Mouse (Mus musculus) left cerebral cortex, adult 11 months (tissue): ENCODE measurements at regions not wholly inside any gene's neighbourhood (a gene's known extent, or its start where the extent isn't known, plus 50 kb on each side); places are given as distances from the start of the nearest gene placed in this dataset.

Experiments used
- DNase-seq: peaks from one replicate; pipeline ENCODE4 v3.0.0; 2022; ENCODE audit warnings: low spot score

DNA sequence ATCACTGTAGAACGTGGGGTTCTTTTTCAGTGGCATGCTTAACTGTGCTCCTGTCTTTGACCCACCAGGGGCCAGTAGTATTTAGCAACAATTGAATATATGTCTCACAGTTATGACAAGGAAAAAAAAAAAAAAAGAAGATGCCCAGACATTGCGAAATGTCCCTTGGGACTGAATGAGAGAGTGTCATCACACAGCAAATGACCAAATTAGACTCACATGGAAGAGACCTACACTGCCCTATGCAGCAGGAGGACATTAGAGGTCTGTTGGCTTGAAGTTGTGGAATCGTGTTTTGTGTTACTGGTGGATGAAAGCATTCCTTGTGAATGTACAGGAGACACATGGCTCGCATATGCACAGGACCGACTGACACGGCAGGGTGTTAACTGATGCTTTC, 214.3 kb upstream of the Maf start:
- DNase-seq: no peak

DNA sequence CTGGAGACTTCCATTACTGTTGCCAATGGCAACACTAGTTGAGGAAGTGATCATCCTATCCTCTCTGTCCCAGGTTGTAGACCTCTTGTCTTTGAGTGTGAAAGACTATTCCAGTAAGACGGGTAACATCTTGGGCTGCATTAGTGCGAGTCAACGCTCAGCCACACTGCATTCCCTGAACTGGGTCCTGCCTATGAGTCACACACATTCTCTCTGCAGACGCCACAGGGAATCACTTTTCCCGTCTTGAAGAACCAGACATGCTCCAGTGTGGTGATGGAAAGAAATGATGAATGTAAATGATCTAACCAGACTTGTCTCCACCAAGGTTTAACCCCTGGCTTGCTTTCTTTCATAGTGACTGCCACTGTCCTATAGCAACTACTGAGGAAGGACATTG, 199.1 kb upstream of the Maf start:
- DNase-seq: no peak

DNA sequence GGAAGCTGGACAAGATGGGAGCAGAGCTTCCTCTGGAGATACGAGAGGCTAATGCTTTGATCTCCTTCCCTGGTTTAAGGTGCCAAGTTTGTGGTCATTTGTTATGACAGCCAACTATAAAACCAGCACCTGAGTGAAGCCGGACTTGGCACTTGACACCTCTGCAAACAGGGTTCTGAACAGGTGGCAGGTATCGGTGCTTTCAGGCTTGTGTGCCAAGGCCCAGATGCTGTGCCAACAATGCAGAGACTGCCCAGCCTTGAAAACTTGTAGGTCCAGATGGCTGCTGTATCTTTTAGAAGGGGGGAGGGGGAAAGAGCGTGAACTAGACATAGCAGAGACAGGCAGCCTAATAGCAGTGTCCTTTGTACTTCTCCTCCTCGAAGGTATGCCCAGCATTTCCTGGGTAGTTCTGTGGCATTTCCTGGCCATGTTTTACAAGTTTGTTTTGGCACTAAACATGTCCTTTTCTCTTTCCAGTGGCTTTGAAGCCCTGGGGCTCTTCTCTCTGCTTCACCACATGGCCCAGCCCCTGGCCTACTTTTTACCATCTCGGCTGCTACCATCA, 196.3 kb upstream of the Maf start:
- no peak for DNase-seq

DNA sequence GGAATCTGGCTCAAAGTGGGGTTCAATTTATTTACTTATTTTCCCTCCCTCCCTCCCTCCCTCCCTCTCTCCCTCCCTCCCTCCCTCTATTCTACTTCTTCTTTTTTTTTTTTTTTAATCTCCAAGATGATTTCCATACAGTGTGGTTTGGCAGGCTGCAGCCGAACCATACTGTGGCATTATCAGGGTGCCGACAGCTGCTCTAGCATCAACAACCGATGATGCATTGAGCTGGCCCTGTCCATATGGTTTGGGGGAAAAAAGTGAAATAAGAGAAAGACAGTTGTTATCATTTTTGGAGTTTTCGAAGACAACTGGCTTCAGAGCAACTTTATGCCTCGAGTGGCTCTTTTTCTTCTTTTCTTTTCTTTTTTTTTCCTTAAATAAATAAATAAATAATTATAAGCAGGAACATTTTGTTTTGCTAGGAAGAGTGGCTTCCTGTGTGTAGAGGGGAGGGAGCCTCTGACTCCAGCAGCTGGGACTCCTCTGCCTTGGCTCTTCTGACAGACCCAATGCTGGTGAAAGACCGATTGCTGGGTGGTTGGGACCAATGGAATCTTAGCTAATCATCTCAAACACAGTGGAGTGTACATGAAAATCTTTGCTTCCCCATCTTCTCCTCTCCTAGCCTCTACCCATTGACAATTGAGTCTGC, 190.1 kb upstream of the Maf start:
- no peak for DNase-seq

DNA sequence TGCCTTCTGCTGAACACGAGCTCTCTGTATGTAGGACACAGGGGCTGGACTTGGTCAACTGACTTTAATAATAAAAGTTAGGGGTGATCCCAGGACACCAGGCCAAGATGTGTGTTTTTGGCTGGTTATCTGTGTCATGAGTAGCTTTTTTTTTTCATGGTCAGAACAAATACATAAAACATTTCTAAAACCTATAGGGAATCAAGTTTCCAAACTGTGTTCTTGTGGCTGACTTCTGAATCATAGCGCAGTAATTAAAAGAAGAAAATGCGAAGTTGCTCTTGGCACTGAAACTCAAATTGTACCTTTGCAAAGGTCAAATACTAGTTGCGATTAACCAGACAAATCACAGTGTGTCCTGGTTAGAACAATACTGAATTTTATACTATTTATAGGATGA, 189.5 kb upstream of the Maf start:
- DNase-seq: no peak

DNA sequence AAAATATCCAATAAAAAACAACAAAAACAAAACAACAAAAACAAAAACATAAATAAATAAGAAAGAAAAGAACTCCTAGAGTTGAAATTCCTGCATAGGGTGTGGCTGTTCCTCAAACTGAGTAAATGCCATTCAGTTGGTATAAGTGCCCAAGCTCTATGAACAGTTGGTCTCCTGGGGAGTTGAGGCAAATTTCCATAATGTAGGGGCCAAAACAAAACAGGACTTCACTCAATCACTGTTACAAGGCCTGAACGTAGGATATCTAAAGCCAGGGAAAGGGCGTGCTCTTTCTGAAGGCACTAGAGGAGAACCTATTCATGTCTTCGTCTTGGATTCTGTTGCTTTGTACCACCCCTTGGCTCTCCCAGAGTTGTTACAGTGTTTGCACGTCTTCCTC, 188.5 kb upstream of the Maf start:
- DNase-seq: no peak

DNA sequence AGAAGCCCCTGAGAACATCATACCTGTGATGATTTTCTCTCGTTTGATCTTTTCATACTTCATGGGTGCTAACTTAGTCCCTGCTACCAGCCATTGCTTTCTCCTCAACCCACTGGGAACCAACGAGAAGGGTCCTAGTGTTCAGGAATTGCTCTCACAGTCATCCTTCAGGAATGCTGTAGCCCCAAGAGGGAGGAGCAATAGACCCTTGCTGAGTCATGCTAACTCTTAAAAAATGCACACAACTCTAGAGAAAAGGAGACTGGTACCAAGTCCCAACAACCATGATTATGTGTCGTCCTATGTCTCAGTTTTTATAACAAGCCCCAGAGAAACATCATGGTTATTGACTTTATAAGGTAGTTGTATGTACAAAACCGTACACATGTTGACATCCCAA, 180.7 kb upstream of the Maf start:
- no peak for DNase-seq

DNA sequence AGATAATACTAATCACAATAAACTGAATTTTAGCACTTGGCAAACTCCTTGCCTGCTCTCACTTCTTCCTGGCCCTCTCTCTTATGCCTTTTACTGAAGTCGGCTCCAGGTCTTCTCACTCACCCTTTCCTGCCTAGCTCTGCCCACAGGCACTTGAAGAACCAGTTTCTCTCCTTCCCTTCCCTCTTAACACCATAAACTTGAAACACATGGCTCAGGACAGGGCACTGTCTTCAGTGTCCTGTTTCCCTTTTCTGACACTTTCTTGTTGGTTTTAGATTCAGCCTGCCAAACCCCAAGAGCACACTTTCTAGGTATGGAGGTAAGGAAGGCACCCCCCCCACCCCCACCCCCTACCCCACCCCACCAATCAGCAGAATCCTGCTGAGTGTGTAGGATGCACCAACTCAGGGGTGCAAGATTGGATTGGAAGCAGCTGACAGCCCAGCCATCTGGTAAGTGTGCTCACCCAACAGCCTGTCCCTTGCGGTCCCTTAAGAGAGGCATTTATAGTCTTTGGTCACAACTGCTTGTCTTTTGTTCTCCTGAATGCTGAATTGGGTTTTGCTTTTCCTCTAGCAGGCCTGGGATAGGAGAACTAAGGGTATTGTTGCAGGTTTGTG, 177.6 kb upstream of the Maf start:
- no peak for DNase-seq

DNA sequence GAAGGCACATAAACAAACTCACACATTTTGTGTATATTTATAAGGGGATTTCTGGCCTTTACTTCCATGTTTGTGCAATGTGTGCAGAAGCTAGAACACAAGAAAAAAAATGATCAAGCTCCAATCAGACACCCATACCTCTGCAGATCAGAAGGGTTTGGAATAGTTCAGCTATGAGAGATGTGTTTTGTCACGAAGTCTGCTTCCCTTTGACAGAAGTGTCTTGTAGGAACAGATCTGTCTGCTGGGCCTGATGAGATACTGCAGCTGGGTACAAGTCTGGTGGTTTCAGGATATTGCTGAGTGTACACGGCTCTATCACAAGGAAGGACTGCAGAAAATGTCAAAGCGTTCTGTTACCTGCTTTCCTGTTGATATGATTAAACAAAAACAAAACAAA, 176.2 kb upstream of the Maf start:
- DNase-seq: no peak

DNA sequence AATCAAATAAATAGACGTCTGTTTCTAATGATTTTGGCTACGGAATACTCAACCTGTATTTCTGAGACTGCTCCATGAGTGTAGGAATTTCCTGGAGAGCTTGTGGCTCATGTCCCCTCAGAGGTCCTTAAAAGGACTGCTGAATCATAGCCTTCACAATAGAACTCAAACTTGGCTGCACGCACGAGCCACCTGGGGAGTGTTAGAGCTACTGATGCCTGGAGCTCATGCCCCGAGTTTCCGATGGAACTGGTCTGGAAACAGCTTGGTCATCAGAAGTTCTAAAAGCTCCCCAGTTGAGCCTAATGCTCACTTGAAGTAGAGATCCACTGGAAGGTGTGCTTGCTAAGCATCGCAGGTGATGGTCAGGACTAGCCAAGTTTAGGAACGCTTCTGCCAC, 174.3 kb upstream of the Maf start:
- no peak for DNase-seq

DNA sequence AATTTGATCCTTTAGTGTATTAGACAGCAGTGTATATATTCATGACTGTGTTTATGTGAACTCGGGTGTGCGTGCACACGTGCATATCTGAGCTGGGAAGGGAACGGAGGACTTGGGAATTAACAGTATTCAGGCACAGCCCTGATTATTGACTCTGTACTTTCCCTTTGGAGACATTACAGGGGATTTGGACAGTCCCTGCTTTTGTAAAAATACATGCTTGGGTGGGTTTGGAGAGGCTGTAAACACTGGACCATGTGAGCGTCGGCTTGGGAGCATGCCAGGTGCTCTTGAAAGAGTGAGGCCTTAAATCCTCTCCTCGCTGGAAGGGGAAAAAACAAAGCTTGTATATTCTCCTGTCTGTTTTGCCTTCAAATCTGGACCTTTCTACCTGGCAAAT, 167.2 kb upstream of the Maf start:
- DNase-seq: no peak

DNA sequence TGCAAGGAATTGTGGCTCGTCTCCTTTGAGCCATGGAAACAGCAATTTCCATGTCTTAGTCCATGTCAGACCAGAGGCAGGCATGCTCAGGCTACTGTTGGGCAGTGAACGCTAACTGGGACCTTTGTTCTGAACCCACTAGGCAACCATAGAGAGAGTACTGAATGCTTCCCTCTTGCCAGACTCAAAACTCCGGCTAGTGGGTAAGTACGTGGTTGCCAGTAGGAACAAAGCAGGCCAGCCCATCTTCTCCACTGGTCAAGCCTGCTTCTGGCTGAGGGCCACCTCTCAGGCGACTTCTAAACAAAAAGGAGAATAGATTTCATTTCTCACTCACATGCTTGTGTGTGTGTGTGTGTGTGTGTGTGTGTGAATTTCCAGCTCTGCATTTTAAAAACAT, 163.8 kb upstream of the Maf start:
- DNase-seq: no peak

DNA sequence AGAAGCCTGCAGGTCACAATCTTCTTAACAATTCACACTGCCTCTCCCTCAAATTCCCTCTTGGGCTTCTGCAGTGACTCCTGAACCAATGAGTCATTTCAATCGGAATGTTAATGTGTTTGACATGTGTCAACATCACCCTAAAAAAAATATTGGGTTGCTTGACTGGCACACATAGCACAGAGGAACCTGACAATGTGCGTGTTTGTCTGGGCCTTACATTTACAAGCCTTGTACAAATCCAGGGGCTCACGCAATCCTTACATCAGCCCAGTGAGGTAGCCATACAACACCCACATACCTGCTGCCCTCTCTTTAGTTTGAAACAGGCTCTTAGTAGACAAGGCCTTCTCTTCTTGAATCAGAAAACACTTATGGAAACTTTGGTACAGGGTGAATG, 153.8 kb upstream of the Maf start:
- DNase-seq: no peak

DNA sequence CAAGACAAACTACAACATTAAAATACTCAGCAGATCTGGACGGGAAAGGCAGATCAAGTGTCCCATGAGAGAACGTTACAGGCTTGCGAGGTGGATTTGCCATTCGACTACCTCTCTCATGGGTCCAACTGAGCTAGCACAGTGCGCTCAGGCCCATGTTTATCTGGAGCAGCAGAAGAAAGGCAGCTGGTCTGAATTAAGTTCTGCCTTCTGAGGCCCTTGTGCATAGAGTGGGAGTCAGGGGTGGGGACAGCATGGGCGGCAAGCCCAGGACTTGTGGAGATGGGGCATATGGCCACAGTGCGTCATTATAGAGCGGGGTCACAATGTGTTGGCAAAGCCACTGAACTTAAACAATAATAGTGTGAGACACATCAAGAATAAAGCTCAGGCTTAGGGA, 151.8 kb upstream of the Maf start:
- no peak for DNase-seq

DNA sequence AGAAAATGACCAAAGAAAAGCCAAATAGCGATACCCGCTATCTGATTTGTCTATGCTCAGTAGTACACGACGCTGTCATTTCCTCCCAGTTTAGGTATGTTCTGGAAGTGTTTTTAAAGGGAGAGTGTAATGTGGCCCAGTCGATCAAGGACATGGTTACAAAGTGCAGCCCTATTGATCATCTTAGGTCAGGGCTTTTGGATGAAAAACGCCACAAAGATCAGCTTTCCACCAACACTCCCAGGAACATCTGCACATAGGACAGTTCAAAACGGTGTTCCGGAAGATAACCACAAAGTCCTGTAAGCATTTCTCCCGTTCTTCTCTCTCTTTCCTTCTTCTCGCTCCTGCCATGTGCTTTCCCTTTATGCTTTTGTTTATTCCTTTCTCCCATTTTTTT, 149.2 kb upstream of the Maf start:
- DNase-seq: no peak

DNA sequence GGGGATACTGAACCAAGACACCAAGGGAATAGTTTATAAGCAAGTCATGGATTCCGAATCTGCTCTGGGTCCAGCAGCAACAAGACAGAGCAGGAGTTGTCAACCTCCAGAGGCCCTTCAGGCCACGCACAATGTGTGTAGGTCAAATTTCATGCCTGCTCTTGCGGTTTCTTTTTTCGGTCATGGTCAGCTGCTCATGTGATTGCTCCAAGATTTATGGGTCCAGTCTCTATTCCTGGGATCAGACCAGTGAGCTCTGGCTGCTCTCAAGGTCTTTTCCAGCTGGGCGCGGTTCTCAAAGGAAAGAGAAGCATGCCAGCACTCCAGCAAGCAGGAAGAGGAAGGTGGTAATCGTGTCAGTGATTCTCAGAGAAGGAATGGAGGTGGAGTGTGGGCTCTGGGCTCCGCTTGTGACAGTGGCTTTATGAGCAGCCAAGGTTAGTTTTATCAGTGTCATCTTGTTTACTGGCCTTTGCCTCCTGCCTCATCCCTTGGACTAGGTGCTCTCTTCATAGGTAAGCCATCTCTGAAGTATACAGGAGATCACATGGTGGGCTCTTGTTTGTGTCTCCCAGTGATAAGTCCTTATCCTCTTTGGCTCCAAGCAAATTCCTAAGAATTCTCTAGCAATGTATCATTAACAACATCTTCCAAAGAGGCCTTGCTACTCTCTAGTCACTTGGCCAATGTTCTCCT, 148.5 kb upstream of the Maf start:
- no peak for DNase-seq

DNA sequence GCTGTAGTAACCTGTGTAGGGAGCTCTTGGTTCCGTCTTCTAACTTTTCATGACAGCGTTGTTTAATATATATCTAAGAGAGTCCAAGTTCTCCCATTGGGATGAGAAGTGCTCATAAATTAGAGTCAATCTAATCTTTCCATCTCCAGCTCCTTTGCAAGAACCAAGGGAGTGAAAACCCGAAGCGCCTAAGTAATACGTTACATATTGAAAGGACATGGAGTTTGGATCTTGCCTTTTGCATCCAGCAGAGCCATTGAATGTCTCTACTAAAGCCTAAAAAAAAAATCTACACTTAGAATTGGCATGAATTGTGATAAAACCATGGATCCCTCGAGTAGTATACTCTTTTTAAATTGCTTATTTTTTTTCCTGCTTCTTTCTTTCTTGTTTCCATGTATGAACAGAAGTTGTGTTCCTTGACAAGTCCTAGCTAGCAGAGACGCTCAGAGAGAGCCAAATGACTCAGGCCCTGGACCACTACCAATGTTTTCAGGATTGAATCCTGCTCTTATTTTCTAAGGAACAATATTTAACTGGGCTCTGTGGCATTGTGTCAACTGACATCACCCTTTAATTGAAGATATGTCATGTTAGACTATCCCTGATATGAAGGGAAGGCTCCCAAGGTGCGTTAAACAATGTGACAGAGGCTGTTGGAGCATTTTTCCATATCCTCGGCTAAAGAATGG, 146.8 kb upstream of the Maf start:
- DNase-seq: no peak

DNA sequence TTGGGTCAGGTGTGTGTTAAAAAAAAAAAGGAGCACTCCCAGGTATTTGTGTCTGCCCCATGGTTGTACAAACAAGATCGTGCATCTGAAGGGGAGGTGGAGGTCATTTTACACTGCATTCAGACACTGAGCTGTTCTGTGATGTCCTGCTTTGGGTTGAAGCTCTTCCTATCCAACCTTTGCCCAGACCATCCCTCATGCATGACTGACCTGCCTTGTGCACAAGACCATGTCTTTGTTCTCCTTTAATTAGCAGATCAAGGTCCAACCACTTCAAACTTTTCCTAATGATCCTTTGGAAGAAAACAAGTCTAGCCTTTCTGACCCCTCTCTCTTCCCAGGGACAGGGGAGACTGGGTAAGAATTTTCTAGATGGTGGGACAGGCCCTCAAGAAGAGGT, 143.0 kb upstream of the Maf start:
- no peak for DNase-seq

DNA sequence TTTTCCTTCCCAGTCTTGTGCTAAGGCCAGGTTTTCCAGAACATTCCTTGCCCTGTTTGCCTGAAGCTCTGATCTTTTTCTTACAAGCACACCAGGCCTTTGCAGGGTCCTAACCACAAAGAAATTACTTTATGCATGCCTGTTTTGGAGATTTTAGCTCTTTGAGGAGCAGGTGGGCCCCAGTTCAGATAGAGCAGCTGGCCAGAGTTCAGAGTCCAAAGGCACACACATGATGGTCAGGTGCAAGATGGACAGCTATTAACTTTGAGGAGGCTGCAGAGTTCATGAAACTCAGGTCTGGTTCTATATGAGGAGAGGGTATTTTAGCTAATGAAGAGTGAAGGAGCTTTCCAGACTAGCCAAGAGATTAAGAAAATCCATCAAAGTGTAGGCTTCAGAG, 125.8 kb upstream of the Maf start:
- no peak for DNase-seq

DNA sequence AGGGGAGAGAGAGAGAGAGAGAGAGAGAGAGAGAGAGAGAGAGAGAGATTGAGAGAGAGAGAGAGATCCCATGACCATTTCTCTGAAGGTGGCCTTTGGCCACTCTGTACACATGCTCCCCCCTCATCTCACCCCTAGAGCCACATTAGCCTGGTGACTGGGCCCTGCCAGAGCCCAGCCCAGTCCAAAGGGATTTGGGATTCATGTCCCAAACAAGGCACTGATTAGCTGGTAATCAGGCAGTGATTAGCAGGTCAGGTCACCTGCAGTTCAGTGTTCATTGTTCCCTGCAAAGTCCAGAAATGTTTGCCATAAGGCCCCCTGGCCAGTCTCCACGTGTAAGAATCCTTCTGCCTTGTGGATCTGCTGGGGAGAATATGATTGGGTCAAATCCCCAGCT, 124.1 kb upstream of the Maf start:
- no peak for DNase-seq

DNA sequence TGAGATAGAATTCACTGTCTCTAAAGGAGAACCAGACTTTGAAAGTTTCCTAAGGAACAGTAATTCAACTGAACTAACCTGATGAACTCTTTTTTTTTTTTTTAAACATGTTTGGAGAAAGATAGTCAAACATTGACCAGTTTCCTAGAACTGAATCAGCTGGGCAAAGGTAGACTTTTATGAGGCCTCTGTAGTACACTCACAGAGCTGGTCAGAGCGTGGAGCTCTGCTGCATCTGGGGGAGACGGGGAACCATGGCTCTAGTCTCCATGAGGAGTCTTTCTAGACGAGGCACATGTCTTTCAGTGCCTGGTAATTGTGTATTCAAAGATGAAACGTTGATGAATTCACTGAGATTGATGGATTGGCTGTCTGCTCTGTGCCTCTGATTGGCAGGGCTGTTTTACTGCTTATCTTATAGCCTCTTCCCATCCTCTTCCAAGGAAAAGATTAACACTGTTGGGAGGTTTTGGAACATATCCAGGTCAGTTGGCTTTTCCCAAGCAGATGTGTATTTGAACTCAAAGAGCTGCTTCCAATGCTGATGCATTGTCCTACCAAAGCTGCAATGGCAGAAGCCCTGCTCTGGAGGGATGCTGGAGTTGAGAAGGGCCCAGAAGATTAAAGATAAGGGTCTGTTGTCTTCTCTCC, 122.5 kb upstream of the Maf start:
- no peak for DNase-seq

DNA sequence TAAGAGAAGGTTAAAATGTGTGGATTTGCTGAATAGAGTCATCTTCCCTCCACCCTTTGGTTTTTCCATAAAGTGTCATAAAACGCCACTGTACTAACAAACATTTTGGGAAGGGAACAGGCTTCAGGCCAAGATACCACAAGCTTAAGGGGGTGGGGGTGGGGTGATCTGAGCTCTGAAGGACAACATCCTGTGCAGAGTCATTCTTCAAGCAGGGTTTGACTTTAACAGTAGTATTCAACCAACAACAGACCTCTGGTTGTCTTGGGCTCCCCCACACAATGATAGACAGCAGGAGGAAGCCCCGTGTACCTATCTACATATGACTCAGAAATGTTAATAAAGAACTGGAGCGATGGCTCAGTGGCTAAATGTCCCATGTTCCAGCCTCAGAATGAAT, 118.9 kb upstream of the Maf start:
- no peak for DNase-seq
